Mouse (Mus musculus) cerebellum, adult (tissue): Measurements from ENCODE around the gene Eef1e1.
"Not testable (repeated sequence)": the region's sequence is repeated elsewhere in the genome, so short reads cannot be mapped to it uniquely, and the experiment has no call there.

Experiments
- ATAC-seq: cut with Nextera tagmentation; 2 replicates; pipeline ENCODE4 v1.9.2; 2017; ENCODE audit warnings: mild to moderate bottlenecking, moderate library complexity, mixed read lengths; ENCODE audit not compliant: insufficient number of reproducible peaks, low FRiP score, low TSS enrichment

Eef1e1 gene

DNA sequence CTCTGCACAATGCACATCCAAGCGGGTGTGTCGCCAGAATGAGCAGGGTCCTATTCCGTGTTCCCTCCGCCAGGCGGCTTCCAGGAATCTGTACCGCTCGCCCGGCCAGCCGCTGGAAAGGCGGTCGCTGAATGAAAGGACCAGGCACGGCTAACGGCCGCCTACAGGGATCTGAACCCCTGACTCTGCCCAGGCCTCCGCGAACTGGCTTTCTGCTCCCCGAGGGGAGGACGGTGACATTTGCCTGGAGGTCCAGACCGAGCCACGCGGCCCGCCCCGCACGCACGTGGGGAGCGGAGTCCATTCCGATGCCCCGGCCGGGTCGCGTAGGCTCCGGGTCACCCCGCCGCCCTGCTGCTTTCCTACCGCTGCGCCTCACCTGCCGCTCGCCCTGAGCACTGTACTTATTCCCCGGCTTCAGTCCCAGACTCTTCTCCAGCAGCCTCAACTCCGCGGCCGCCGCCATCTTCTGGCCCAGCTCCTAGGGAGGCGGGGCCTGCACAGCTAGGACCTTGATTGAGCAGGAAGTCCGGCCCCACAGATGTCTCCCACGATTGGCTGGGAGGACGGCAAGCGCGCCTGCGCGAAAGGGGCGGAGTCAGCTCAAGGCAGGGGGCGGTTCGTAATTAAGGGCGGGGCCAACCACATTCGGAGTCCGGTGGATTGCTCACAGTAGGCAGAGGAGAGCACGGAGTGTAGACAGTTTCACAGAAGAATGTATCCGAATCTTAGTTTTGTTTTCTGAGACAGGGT lies at the start of gene Eef1e1:
Gene Eef1e1, minus strand, starts transcription at position 531 of the 753 bp plus-strand sequence.
- peak; percentile 96 for ATAC-seq

DNA sequence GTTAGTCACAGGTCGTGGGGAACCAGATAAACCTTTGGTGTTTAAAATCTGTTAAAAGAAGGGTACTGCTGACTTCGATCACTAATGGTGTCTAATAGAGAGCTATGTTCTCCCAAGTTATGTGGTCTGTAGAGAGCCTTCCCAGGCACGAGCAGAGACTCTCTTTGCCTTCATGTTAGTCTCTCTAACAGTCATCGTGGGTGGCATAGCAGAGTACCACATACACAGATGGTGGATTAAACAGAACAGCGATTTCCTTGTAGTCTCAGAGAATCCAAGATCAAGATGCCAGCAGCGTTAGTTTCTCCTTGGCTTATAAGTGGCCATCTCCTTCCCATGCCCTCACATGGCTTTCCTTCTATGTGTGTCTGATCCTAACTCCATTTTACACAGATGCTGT lies 32.0 kb upstream of the Eef1e1 start:
- no peak for ATAC-seq

DNA sequence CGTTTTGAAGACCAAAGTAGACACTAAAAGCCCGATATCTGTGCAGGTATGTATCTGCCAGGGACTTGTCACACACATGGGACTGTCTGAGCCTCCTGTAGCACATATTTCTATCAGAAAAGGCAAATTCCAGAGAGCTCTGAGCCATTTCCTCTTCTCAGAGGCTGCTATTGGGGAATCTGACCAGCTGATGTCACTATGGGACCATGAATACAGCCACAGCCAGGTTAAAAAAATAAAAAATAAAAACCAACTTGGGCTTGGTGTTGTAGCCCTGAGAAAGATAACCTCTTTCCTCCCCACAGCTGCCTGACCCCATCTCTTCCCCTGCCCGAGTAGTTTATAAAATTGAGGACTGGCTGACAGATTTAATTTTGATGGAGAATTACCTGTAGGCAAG lies 31.2 kb upstream of the Eef1e1 start:
- no peak; the same call in 1 of the 2 replicates for ATAC-seq

DNA sequence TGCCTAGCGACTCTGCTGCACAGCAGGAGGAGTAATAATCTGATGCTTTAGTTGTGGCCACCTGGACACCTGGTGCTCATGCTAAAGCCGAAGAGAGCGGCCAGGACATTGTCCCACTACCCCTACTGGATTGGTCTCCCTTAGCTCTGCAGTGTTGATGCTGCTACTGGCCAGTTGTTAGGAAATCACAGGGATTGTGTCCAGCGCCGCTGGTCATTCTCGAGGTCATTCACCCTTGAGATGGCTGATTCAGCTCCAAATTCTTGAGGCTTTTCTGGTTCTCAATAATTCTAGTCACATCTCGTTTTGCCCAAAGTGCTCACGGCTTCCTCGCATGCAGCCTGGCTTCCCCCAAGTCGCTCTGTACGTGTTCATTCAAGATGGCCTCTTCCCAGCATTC lies 29.9 kb upstream of the Eef1e1 start:
- ATAC-seq, result no peak

DNA sequence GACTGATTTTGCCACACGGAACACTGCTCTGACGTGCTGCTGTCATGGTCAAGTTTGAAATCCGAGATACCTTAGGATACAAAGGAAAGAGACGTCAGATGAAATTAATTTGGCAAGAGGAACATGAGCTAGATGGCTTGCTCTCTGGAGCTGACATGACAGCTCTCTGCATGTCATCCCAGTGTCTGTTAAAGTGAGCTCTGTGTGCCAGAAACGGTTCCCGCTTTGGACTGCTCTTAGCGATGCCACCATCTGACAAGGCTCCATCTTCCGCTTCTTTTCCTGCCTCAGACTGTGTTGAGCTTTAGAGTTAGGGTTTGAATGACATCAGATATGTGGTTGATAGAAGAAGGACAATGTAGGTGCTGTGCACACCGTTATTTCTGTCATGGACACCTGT lies 13.5 kb upstream of the Eef1e1 start:
- no peak for ATAC-seq

DNA sequence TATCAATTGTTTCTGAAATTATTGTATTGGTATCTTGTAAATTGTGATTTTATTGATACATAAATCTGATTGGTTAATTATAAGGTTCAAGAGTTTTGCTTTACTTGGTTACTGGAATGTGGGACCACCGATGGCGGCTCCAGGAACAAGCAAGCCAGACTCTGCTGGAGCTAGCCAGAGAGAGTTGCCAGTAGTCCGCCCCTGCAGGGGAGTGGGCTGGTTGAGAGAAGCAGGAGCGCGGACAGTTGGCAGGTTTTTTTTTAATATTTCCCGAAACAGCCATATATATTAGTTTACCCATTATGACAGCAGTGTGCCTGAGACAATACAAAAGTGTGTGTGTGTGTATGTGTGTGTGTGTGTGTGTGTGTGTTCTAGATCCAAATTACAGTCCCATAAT lies 12.6 kb upstream of the Eef1e1 start:
- ATAC-seq, result not testable (repeated sequence)

DNA sequence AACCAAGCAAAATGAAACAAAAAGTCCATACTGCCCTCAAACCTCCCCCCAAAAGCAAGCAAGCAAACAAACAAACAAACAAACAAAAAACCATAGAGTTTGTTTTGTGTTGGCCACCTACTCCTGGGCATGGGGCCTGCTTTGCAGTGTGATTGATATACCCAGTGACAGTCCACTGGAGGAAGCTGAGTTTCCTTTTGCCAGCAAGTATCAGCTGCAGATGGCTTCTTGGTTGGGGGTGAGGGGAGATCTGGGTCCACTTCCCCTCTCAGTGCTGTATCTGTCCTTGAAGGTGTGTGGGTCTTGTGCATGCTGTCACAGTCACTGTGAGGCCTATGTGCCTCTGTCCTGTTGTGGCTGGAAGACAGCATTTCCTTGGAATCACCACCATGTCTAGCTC lies 11.2 kb upstream of the Eef1e1 start:
- ATAC-seq, result no peak

DNA sequence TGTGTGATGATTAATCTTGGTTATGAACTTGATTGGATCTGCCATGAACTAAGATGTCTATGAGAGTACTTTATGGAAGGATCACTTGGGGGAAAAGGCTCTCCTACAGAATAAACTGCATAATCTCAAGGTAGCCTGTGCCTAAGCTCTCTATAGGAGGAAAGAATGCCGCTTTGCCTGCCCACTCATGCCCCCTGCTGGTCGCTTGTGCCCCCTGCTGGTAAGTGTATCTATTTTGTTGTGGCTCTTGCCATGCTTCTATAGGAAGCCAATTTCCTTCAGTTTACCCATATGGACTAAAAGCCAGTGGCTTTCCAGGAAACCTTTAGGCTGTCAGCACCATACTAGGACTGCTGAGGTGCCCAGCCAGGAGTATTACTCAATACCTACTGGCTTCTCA lies 9.7 kb upstream of the Eef1e1 start:
- ATAC-seq, result no peak

DNA sequence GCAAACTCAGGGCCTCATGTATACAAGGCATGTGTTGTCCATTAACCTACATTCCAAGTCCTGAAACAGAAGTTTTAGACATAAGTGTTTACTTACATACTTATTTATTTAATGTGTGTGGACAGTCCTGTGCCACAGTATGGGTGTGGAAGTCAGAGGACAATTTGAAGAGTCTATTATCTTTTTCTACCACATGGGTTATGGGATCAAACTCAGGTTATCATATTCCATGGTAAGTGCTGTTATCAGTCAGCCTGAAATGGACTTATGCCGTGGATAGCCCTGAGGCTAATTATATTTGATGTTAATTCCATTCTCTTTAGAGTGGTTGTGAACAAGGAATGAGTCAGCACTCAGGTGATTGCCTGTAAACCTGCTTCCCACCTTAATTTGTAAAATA lies 5.9 kb upstream of the Eef1e1 start:
- no peak for ATAC-seq

DNA sequence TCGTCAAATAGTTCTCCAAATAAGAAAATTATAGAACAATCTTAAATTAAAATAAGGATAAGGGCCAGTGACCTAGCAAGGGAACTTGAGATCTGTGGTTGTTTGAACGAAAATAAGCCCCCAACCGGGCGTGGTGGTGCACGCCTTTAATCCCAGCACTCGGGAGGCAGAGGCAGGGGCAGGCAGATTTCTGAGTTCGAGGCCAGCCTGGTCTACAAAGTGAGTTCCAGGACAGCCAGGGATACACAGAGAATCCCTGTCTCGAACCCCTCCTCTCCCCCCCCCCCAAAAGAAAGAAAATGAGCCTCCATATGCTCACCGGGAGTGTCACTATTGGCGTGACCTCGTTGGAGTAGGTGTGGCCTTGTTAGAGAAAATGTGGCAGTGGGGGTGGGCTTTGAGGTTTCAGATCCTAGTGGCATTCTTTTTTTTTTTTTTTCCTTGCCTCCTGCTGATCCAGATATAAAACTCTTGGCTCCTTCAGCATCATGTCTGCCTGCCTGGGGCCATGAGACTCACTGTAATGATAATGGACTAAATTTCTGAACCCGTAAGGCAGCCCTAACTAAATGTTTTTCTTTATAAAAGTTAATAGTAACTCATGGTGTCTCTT lies 772 bp upstream of the Eef1e1 start:
- ATAC-seq, result no peak

DNA sequence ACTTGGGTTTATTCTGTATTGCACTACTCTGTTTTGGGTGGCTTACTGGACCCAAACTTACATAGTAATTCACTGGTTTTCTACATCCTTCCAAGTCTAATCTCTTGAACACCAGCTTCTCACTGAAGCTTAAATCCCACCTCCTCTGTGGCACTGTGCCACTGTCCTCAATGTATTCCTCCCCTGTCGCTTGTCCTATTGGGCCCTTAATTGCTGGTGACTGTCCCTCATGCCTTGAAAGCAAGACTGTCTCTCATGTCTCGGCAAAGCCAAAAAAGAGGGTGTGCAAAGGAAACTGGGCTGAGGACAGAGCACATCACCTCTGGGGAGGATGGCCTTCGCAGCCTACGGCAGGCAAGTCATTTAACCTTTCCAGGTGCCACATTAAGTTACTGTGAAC lies 993 bp downstream of the Eef1e1 start:
- no peak for ATAC-seq

DNA sequence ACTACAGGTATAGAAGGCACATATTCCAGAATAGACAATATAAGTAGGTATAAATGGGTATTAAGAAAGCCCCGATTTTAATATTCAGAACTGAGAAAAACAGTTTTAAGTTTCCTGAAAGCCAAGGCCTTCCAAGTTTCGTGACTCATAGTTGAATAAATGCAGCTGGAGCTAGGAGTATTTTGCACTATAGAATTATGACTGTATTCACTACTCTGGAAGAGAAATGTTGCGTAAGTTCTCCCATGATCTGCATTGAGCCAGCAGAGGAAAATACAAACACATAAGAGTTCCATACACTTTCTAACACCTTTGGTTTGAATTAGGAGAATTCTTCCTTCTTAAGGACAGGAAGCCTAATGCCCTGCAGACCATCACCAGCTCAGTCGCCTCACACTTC lies 8.6 kb downstream of the Eef1e1 start:
- ATAC-seq, result no peak

DNA sequence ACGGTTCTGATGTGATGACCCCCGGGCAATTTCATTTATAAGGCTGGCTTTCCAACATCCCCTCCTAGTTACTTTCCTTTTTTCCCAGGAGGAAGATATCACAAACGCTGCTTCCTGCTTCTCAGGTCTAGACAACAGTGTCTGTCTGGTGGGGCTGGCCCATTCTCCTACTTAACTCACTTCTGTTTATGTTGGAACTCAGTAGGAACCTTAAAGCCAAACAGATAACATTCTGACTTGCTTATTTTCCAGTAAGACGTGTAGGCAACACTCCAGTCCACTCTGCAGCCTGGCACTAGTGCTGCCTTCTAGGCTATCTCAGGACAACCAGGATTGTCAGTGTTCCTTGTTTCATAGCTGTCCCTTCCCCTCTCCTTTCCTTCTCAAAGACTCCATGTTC lies 9.8 kb downstream of the Eef1e1 start:
- ATAC-seq, result no peak

DNA sequence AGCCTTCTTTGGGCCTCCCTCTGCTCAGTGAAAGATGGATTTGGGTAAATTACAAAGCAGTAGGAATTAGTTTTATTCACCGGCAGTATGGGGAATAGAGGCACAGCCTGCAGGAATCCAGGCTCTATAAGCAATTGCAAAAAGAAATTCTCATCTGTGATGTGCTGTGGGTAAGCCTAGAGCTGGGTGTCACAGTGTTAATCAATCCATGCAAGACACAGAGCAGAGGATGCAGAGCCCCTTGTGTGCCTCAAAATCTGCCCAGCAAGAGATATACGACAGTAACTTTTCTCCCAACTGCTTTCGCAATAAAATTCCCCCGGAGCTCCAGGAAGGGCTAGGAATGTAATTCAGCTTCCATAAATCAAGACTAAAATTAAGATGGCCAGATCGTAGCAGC lies 17.4 kb downstream of the Eef1e1 start:
- ATAC-seq, result no peak

DNA sequence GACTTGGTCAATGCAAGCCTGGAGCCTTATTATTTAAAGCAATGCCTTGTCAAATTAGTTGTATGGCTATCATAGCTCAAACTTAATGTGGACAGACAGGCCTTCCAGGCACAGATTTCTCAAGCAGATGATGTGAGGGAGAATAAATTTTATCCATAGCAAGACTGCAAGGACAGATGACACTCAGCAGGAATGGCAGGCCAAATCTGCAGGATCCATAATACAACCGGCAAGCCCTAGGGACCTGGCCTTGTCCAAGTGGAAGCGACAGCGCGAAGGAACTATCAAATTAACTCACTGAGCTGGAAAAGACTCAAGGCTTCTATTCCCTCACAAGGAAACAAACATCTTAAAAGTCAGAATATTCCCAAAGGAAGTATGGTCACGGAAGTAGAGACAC lies 17.9 kb downstream of the Eef1e1 start:
- ATAC-seq, result no peak

DNA sequence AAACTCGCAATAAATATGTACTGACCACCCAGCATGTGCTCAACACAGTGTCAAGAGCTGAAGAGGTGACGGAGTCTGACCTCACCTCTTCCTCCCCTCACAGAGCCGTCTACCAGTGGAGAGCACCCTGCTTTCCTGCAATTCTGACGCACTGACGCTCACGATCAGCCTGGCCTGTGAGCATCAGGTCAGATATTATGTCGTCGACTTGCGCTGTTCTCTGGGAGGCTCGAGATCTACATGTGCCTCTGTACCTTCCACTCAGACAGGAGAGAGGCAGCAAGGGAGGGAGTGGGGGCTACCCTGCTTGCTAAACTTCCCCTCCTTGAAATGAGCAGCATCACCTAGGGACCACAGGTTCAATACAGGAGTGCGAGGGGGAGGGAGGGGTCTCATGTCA lies 20.2 kb downstream of the Eef1e1 start:
- ATAC-seq, result no peak

DNA sequence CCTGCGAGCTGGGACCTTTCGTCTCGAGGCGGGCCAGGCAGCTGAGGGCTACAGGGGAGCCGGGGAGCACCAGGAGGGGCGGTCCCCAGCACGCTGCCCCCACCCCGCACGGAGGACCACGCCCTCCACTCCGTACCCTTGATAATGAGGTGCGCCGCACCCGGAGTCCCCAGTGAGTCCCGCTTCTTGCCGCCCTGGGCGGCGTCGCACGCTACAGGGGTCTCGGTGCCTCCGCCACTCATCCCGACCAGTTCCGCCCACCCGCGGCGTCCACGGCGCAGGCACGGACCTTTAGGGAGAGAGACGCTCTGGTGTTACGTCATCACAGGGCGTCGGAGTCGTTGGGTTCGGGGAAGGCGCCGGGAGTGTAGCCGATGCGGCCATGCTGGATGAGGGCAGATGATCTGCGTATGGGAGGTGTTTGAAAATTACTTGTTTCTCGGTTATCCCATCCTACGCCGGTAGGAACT lies 24.0 kb downstream of the Eef1e1 start, which contains the start of gene Bloc1s5:
Gene Bloc1s5, minus strand, starts transcription at position 310 of the 470 bp plus-strand sequence.
- peak; percentile 86 for ATAC-seq

DNA sequence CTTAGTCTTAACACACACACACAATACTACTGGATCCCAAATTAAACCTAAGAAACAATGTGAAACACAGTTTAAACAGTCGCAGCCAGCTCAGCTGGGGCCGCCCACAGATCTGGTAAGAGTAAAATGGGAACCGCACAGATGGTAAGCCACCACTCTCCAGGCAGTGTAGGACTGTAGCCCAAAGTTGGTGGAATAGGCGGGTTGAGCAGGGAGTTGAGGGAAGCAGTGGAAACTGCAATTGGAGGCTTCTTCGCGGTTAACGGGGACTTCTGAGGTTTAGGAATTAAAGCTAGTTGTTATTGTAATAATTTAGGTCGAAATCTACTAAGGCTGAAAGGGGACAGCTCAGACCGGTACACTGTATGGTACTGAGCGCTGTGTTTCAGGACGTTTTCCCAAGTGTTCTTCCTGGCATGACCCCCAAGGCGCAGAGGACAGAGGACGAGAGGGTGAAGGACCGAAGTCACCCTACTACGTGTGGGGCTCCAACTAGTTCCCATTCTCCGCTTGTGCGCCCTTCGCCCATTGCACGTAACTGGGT lies 24.5 kb downstream of the Eef1e1 start:
- ATAC-seq, result no peak; the same call in 1 of the 2 replicates

DNA sequence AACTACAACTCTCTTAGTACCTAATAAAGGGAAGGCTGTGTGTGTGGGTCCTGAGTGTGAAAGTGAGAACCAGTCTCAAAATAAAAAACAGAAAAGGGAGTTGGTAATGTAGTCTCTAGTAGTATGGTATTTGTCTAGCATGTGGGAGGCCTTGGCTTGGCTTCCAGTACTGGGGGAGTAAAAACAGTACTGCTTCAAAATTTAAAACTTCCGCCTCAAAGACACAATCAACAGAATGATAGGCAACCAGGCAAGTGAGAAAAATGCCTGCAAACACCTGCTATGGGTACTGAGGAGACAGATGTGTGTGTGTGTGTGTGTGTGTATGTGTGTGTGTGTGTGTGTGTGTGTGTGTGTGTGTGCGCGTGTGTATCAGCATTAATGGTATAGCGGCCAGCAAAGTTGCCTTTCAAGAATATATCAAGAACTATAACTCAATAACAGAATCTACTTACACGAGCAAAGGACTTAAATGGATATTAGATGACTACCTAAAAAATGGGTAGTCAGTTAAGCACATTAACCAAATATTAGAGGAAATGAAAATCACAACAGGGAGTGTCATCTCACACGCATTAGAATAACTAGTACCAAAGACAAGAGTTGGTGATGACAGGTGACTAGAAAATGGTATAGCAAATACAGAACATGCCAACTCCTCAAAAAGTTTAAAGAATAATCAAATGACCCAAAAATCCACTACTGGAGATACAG lies 25.4 kb downstream of the Eef1e1 start:
- no peak for ATAC-seq

DNA sequence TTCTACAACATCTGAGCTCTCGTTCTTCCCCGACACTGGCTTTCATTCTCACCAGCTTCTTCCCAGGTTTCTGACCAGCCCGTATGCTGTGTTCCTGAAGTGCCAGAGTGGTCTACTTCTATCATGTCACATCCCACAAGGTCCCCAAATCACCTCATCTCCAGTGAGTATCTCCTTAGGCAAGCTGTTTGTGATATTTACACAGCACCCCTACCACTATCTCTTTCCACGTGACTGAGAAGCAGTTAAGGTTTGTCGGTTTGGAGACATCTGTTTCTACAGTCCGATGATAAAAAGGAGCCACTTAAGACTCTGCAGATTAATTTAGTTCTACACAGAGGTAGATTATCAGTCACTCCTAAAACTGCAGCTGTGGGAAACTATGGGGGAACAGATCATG lies 26.3 kb downstream of the Eef1e1 start:
- no peak for ATAC-seq

DNA sequence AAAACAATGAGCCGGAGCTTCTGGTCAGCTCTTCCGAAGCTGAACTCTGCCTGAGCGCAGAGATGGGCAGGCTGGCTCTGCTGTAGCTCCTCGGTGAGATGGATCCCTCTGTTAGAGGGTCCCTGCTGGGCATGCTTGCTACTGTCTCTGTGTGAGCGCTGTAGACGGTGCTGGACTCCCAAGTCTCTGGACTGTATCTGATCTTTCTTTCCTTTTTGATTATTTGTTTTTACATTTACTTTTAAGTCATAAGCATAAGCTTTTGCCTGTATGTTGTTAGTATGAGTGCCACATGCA lies 32.7 kb downstream of the Eef1e1 start:
- ATAC-seq, result no peak
